26 mouse cellular contexts compared by ENCODE assay signal in genomic region chr4:56720403-56720802, GRCm38 (mm10). TPM values are rescaled to one million over a fixed set of nuclear protein-coding genes. Genes with fewer than 3 reads are reported as not detected.
A peak's percentile ranks its signal among the peaks of the same experiment; 100 is the strongest.
DNase-seq lines count a peak whose midpoint lies in the region; ATAC-seq and TF ChIP-seq lines count a peak whose summit lies in the region.
"Had no signal": no experiment of that assay in that cellular context is flagged by ENCODE, and none has a peak within 500 bp of the region (broad histone marks: within the 10 kb centered on the region; RNA-seq: fewer than 3 reads in every experiment).

No protein-coding gene starts in this region.

- no peaks in the 10 kb centered on the region for H3K79me2 ChIP-seq in heart, adult 2 months (replicated peaks; ENCODE audit: control insufficient read depth, insufficient read depth, low read length)

- no peak for TF ChIP-seq POLR2A in heart, adult 2 months (IDR thresholded peaks at IDR 0.05; ENCODE audit: insufficient read depth, low read depth, low read length)

- WGBS in heart, adult 2 months: 35% methylated on average over 9 of the region's 9 CpGs
- WGBS in heart, embryonic 13.5 days: 43% methylated on average over 9 of the region's 9 CpGs
- WGBS in heart, postnatal 0 days: 49% methylated on average over 9 of the region's 9 CpGs

- no peak for TF ChIP-seq EP300 in heart, adult 2 months (IDR thresholded peaks at IDR 0.05; ENCODE audit: insufficient read depth, low read depth, low read length)
- TF ChIP-seq EP300 in heart, postnatal 0 days (IDR thresholded peaks at IDR 0.05; ENCODE audit: low read depth): no peak

- no peaks in the 10 kb centered on the region for H3K27me3 ChIP-seq in heart, adult 2 months (ENCODE audit: control insufficient read depth, insufficient read depth, low read length)
- H3K27me3 ChIP-seq in heart, embryonic 13.5 days (replicated peaks): no peaks in the 10 kb centered on the region
- H3K27me3 ChIP-seq in heart, postnatal 0 days (ENCODE audit: control insufficient read depth, insufficient read depth, low read length): no peaks in the 10 kb centered on the region
- H3K27me3 ChIP-seq: CH12.LX; embryonic facial prominence, embryonic 13.5 days; forebrain, embryonic 12.5 days; hindbrain, embryonic 13.5 days; Patski had no signal

- ATAC-seq in heart, embryonic 13.5 days (ENCODE audit: extremely low read depth, insufficient number of reproducible peaks, low FRiP score, low TSS enrichment): no peak
- ATAC-seq in heart, postnatal 0 days (ENCODE audit: insufficient read depth, low read depth): no peak
- ATAC-seq: activated CD4-positive, CD25-positive, alpha-beta regulatory T cell, adult 4 months; forebrain, postnatal 0 days; hindbrain, postnatal 0 days; Patski had no signal

- no peak overlapping the region for H3K4me3 ChIP-seq in heart, adult 2 months
- H3K4me3 ChIP-seq in heart, embryonic 13.5 days: no peak overlapping the region
- H3K4me3 ChIP-seq in heart, postnatal 0 days (ENCODE audit: low read depth, low read length): no peak overlapping the region
- H3K4me3 ChIP-seq: embryonic facial prominence, embryonic 13.5 days; forebrain, embryonic 12.5 days; hindbrain, embryonic 13.5 days had no signal

- peak overlapping the region; percentile 48; the same call in 1 of the 2 replicates for H3K4me2 ChIP-seq in heart, embryonic 13.5 days
- H3K4me2 ChIP-seq in heart, postnatal 0 days (ENCODE audit: low read depth, low read length): no peak overlapping the region
- H3K4me2 ChIP-seq: embryonic facial prominence, embryonic 13.5 days; forebrain, embryonic 12.5 days; hindbrain, embryonic 13.5 days had no signal

- no peaks in the 10 kb centered on the region for H3K9me3 ChIP-seq in heart, embryonic 13.5 days
- H3K9me3 ChIP-seq in heart, postnatal 0 days (replicated peaks; ENCODE audit: control insufficient read depth, low read length): no peaks in the 10 kb centered on the region
- H3K9me3 ChIP-seq: embryonic facial prominence, embryonic 13.5 days; forebrain, embryonic 12.5 days; hindbrain, embryonic 13.5 days had no signal

- no peak for DNase-seq in heart, adult 2 months
- DNase-seq in heart, postnatal 4 days: no peak
- DNase-seq in heart, postnatal 25 days (ENCODE audit: low spot score): no peak
- DNase-seq in right cerebral cortex, adult 18-20 months: peak; percentile 57
- DNase-seq in right cerebral cortex, postnatal 14 days: no peak
- DNase-seq in heart, postnatal 0 days (ENCODE audit: low spot score): no peak
- DNase-seq: adrenal gland, postnatal 14 days; cerebellum, adult 18-20 months; cerebellum, adult 9-11 months; cerebellum, postnatal 36 days; forebrain, postnatal 0 days; gastrocnemius, postnatal 36 days; kidney, adult 11 months; kidney, adult 9 months had no signal

- peak overlapping the region; percentile 56 for H3K27ac ChIP-seq in heart, adult 2 months
- H3K27ac ChIP-seq in heart, embryonic 13.5 days (replicated peaks): peak overlapping the region; percentile 93
- peak overlapping the region; percentile 93 for H3K27ac ChIP-seq in heart, postnatal 0 days (ENCODE audit: low read depth)
- H3K27ac ChIP-seq: embryonic facial prominence, embryonic 13.5 days; forebrain, embryonic 12.5 days; hindbrain, embryonic 13.5 days; hindbrain, postnatal 0 days had no signal

- H3K9ac ChIP-seq in heart, adult 2 months (ENCODE audit: low read depth, low read length): no peak overlapping the region
- H3K9ac ChIP-seq in heart, embryonic 13.5 days: no peak overlapping the region
- 0 out of 2 replicates have a peak overlapping the region, but pooled peaks have one; percentile 9 for H3K9ac ChIP-seq in heart, postnatal 0 days (replicated peaks; ENCODE audit: low read depth, low read length)
- H3K9ac ChIP-seq: embryonic facial prominence, embryonic 13.5 days; forebrain, embryonic 12.5 days; forebrain, postnatal 0 days; hindbrain, embryonic 13.5 days had no signal

- TF ChIP-seq CTCF in heart, adult 2 months (IDR thresholded peaks at IDR 0.05): no peak
- no peak for TF ChIP-seq CTCF in heart, postnatal 0 days (IDR thresholded peaks at IDR 0.05; ENCODE audit: low read depth)

- intact Hi-C loops in heart, adult 2 months (cut with DNase I): no loop called here
- intact Hi-C loops in heart, postnatal 25 days (cut with DNase I): no loop called here

- peaks cover 1% of the 10 kb centered on the region; the same call in 1 of the 2 replicates for H3K4me1 ChIP-seq in heart, adult 2 months (ENCODE audit: control insufficient read depth, insufficient read depth, low read length)
- peaks cover 52% of the 10 kb centered on the region for H3K4me1 ChIP-seq in heart, embryonic 13.5 days
- H3K4me1 ChIP-seq in heart, postnatal 0 days (ENCODE audit: control insufficient read depth, insufficient read depth): peaks cover 40% of the 10 kb centered on the region
- H3K4me1 ChIP-seq: forebrain, embryonic 12.5 days had no signal

- H3K36me3 ChIP-seq in heart, adult 2 months (ENCODE audit: control insufficient read depth, insufficient read depth, low read length): no peaks in the 10 kb centered on the region
- no peaks in the 10 kb centered on the region for H3K36me3 ChIP-seq in heart, embryonic 13.5 days
- no peaks in the 10 kb centered on the region for H3K36me3 ChIP-seq in heart, postnatal 0 days (replicated peaks; ENCODE audit: control insufficient read depth, insufficient read depth, low read length)
- H3K36me3 ChIP-seq: embryonic facial prominence, embryonic 13.5 days; forebrain, embryonic 12.5 days; hindbrain, embryonic 13.5 days had no signal

RNA-seq across cellular contexts. Expression of gene Gm26657, which starts 19.5 kb away (rescaled TPM):
- total RNA-seq in heart, adult 2 months (2021): not detected
- polyA plus RNA-seq in heart, adult 2 months (2012; rRNA removed): not detected in 2 replicates
- total RNA-seq in heart, postnatal 4 days (2021): not detected
- polyA plus RNA-seq in heart, embryonic 13.5 days (2015; fragmentation: Nextera tagmentation; extraction: Ambion mirVana): not detected in 2 replicates
- not detected for total RNA-seq in heart, postnatal 25 days (2021)
- total RNA-seq in heart, postnatal 0 days (2014; rRNA removed; ENCODE audit: low replicate concordance): not detected in 2 replicates
- not detected in 2 replicates for polyA plus RNA-seq in heart, postnatal 0 days (2015; fragmentation: Nextera tagmentation; extraction: Ambion mirVana)
- total RNA-seq: adrenal gland, adult 18-20 months; adrenal gland, postnatal 14 days; CH12.LX; forebrain, postnatal 0 days; gastrocnemius, adult 8-10 months; gastrocnemius, postnatal 36 days; hematopoietic stem cell, adult 5-6 weeks; hindbrain, postnatal 0 days had no signal
- polyA plus RNA-seq: activated CD4-positive, CD25-positive, alpha-beta regulatory T cell, adult 4 months; embryonic facial prominence, embryonic 13.5 days; forebrain, embryonic 12.5 days; forebrain, postnatal 0 days; hindbrain, embryonic 13.5 days; hindbrain, postnatal 0 days; intestine, embryonic 14.5 days had no signal

RNA-seq across cellular contexts. Expression of gene Actl7b, which starts 20.8 kb away (rescaled TPM):
- total RNA-seq in heart, adult 2 months (2021): not detected
- 0.64 and 0.74 TPM in 2 replicates for polyA plus RNA-seq in heart, adult 2 months (2012; rRNA removed)
- not detected for total RNA-seq in heart, postnatal 4 days (2021)
- polyA plus RNA-seq in heart, embryonic 13.5 days (2015; fragmentation: Nextera tagmentation; extraction: Ambion mirVana): not detected in 2 replicates
- total RNA-seq in heart, postnatal 25 days (2021): not detected
- total RNA-seq in heart, postnatal 0 days (2014; rRNA removed; ENCODE audit: low replicate concordance): 0.35 TPM in 1 of 2 replicates, not detected in the other
- polyA plus RNA-seq in heart, postnatal 0 days (2015; fragmentation: Nextera tagmentation; extraction: Ambion mirVana): not detected in 2 replicates
- total RNA-seq: adrenal gland, postnatal 14 days; gastrocnemius, adult 8-10 months; gastrocnemius, postnatal 36 days had no signal
- polyA plus RNA-seq: activated CD4-positive, CD25-positive, alpha-beta regulatory T cell, adult 4 months; embryonic facial prominence, embryonic 13.5 days; forebrain, embryonic 12.5 days; forebrain, postnatal 0 days; hindbrain, embryonic 13.5 days; hindbrain, postnatal 0 days; intestine, embryonic 14.5 days; Patski had no signal

RNA-seq across cellular contexts. Expression of gene Actl7a, which starts 22.8 kb away (rescaled TPM):
- not detected for total RNA-seq in heart, adult 2 months (2021)
- polyA plus RNA-seq in heart, adult 2 months (2012; rRNA removed): 0.23 and 0.37 TPM in 2 replicates
- total RNA-seq in heart, postnatal 4 days (2021): not detected
- not detected in 2 replicates for polyA plus RNA-seq in heart, embryonic 13.5 days (2015; fragmentation: Nextera tagmentation; extraction: Ambion mirVana)
- not detected for total RNA-seq in heart, postnatal 25 days (2021)
- not detected in 2 replicates for total RNA-seq in heart, postnatal 0 days (2014; rRNA removed; ENCODE audit: low replicate concordance)
- polyA plus RNA-seq in heart, postnatal 0 days (2015; fragmentation: Nextera tagmentation; extraction: Ambion mirVana): not detected in 2 replicates
- total RNA-seq: adrenal gland, adult 18-20 months; adrenal gland, postnatal 14 days; forebrain, postnatal 0 days; gastrocnemius, adult 8-10 months; gastrocnemius, postnatal 36 days; hematopoietic stem cell, adult 5-6 weeks; hindbrain, postnatal 0 days had no signal
- polyA plus RNA-seq: activated CD4-positive, CD25-positive, alpha-beta regulatory T cell, adult 4 months; embryonic facial prominence, embryonic 13.5 days; forebrain, embryonic 12.5 days; forebrain, postnatal 0 days; hindbrain, embryonic 13.5 days; hindbrain, postnatal 0 days; intestine, embryonic 14.5 days; Patski had no signal
